Mouse (Mus musculus) megakaryocyte-erythroid progenitor cell, adult 5-6 weeks (primary cell): ENCODE measurements at regions not wholly inside any gene's neighbourhood (a gene's known extent, or its start where the extent isn't known, plus 50 kb on each side); places are given as distances from the start of the nearest gene placed in this dataset.

ENCODE experiments used
- ATAC-seq: replicated peaks from 2 replicates; pipeline ENCODE4 v1.8.0; 2016; ENCODE audit warnings: mild to moderate bottlenecking, inconsistent platforms; ENCODE audit not compliant: severe bottlenecking, poor library complexity, low FRiP score, low TSS enrichment

DNA sequence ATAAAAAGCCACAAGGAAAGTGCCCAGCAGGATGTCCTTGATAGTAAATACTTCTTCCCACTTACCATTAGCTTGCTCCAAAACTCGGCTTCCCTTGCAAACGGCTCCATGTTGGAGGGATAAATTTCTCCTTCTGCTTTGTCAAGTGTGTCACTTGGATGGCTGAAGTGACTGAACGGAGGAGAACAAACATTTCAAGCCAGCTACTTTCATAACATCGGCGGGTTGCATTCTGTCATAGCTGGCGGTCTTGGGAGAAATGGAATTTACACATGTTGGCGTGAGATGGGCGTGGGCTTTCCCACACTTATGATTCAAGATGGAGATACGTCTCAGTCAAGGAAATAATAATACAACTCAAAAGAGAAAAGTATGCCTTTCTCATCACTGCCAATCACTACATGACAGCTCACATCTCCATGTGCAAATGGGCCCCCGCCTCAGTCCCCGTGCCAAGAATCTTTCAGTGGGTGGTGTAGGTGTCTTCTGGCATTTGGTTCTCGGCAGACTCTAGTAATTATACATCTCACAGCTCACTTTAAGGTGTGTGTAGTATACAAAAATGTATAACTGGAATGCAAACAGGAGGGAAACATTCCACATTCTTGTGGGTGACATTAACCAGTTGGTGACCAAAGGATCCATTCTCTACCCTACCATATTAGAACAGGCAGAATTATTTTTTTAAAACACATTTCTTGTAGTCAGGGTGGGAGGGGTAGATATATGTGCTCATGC is 141.4 kb upstream of the Sash1 start:
- no peak for ATAC-seq

DNA sequence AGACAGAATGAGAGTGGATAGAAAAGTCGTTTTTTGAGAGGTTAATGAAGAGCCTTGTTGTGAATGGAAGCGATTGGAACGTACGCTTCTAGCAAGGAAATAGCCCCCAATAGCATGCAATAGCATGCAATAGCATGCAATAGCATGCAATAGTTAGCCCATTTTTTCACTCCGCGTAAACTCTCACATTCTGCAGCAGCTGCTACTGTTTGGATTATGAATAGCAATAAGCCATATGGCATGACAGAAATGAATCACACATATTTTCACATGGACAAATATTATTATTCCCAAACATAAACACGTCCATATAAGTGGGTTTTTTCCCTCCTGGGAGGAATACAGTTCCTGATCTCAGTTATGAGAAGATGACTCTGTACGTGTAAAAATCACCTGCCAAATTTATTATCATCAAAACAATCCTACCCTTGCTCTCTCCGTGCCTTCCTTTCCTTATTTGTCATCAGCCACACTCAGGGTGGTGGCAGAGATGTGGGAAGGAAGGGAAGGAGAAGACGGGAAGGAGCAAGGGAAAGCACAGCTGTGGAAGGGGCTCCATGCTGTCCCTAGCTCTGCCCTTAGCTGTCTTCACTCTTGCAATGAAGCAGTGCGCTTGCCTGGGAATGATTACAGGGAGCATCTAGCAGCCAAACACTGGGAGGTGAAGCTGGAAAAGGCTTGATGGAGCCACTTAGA is 129.1 kb upstream of the Sash1 start:
- ATAC-seq: no peak

DNA sequence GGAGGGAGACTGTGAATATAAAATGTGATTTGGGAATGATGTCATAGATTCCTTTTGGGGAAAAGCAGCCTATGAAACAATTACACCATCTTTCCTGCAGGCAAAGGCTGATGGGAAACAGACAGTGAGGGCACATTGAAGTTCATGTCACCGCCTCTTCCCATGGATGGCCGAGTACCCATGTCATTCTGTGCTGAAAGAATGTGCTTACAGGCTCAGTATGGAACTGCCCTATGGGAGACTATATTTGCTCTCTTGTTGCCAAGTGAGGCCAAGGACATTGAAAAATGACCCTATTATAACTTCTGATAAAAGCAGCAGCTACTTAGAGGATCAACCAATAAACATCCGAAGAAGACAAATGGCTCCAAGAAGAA is 127.7 kb upstream of the Sash1 start:
- no peak for ATAC-seq

DNA sequence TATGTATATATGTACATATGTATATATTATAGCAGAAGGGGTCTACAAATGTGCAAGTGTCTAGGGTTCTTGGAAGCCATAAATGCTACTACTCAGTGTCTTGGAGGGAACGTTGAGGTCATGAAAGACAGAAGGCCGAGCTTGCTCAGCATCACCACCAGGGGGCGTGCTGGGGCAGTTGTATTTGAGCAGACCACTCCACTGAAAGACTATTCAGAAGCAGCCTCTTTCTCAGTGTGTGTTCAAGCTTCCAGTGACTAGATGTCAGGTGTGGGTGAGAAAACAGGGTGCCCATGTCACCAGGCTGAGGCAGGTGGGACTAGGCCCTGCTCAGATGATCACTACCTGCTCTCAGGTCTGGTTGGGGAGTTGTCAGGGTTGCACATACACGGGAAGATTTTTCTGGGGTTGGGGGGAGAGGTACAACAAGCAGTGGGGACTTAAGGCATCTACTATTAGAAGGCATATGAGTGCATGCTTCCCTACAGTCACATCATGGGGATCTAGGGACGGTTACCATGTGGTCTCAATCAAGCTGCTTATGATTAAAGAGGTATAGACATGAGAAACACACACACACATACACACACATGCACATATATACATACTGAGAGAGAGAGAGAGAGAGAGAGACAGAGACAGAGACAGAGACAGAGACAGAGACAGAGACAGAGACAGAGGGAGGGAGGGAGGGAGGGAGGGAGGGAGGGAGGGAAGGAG is 127.1 kb upstream of the Sash1 start:
- ATAC-seq: peak; percentile 75; the same call in 1 of the 2 replicates

DNA sequence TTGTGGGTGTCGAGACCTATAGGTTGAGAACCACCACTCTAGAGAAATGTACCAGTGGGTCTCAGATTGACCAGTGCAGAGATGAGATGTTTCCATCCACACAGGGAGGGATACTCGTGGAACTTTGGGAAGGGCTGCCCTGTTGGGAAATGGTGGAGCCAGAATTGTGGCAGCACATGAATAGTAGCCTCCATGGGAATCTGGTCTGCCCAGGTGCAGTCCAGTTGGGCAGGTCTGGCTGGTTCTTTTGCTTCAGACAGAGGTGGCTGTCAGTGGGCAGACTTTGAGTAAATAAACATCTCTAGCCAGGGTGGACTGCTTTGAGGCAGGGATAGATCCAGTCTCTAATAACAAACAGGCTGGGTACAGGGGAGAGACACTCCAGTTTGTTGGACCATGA is 126.0 kb upstream of the Sash1 start:
- no peak for ATAC-seq

DNA sequence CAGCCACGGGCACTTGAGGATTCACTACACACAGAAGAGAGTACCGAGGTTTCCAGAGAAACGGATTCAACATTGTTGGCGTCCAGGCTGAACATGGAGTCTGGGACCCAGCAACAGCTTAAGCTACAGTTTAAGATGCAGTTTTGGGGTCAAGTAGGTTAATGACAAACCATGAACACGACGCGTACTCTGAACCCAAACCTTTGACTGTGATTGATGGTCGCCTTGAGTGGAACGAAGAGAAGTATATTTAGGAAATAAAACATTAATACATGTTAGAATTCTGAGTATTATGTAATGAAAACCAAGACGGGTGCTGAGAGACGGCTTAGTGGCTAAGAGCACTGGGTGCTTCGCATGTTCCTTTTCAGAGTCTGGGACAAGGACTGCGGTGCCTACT is 124.3 kb upstream of the Sash1 start:
- ATAC-seq: no peak

DNA sequence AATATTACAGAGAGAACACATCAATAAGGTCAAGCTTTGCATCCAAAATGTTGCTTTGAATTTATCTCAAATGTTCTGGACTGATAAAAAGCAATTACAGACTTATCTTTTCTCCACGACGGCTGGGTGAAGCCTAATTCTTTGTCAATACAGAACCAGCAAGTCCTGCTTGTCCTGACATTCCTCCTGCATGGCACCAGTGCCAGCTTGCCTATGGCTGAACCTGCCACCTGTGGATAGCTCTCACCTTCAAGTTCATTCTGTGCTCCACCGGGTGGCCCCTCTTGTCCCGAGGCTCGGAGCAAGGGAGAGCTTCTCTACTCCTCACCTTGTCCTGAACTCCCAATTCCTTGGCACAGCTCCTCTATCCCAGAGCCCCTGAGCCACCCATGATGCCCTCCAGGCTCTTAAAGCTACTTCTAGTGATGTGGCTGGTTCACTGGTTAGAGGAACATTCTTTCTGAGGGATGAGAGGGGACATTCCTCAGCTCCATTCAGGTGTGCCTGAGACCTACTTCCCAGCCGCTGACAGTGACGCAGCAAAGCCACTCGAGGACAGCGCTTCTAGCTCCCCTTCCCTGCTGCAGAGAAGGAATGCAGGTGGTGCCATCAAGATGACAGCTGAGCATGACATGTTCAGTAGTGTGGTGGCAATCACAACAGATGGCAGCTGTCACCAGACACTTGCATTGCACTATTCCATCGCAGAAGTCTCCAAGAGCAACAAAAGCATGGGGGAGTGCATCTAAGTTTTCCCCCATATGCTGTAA is 119.5 kb upstream of the Sash1 start:
- ATAC-seq: no peak

DNA sequence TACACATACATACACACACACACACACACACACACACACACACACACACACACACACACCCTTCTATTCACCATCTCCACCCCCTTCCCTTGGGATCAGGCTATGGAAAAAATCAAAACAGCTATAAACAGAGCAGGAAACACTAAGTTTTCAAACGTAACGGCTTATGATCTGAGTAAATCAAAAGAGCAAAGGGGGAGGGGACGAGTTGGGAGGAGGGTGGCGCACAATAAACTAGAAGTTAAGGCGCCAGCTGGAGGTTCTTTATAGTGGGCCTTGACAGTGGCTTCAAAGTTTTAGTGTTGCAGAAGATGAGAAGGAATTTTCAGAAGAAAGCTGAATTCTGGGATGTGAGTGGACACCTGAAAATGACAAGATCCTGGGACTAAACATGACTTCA is 116.4 kb upstream of the Sash1 start:
- no peak for ATAC-seq

DNA sequence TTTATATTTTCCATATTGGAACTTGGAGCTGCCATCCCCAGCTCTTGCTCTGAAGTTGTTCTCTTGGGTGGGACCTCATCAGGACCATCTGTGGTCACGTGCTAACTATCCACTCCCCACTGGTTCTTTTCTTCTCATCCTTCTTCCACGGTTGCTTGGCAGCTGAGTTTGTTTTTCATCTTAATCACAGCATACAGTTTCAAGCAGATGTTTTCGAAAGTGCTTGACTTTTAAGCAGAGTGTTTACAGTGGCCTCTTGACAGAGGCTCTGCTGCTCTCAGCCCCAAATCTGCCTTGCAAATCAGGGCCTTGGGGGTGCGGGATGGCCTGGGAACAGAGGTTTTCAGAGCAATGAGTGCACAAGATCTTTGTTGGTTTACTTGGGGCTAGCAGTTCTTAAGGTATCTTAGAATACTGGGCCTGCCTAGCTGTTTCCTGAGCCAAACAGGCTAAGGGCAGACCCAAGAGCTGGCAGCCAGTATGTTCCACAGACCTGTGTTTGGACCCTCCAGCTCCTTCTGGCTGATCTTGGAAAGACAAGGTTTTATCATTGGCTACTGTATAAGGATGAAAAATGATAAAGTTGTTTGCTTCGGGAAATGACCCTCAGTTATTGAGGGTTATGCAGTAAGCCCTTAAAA is 113.0 kb upstream of the Sash1 start:
- no peak for ATAC-seq

DNA sequence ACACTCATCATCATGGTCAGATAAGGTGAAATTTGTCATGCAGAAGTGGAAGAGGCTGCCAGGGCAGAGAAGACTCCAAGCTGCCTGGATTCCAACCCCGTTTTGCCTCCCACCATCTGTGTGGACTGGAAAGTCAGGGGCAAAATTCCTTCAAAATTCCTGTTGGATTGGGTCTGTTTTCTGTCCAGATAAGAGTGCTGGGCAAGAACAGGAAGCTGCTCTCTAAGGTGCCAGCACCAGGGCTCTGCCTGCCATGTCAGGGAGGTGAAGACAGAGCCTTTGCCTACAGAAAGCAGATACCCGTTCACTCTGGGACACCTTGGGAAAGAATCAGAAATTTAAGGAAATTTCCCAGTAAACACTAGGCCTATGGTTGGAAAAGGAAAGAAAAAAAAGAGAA is 112.5 kb upstream of the Sash1 start:
- no peak for ATAC-seq

DNA sequence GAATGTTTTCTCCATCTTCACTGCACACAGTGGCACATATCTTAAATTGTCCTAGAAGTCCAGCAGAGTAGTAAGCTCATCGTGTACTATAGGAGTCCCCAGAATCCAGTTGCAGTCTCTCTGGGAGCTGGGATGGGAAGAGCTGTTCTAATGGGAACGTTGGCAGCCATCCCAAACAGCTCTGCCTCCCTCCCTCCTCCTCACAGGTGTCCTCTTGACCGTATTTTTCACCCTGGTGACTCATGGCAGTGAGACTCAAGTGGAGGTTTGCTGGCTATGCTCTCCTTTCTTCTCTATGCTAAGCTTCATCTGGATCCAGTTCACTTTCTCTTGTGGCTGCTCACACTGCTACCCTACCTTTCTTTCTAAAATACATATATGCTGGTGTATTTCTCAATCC is 109.2 kb upstream of the Sash1 start:
- ATAC-seq: no peak

DNA sequence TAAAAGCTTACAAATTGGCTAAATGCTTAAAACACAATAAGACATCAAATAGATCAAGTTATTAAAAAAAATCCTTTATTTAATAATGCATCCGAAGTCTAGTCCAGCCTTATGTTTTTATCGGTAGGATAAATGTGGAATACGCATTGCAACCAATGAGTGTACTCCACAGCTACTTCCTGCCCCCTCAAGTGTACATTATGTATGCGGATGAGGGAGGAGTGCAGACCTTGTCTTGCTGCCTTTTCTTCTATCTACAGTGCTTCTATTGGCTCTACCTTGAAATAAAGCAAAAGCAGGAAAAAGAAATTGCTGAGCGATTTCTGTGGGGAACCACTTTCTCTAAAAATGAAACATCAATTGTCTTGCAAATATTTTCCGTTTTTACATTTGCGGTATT is 100.5 kb upstream of the Sash1 start:
- no peak for ATAC-seq

DNA sequence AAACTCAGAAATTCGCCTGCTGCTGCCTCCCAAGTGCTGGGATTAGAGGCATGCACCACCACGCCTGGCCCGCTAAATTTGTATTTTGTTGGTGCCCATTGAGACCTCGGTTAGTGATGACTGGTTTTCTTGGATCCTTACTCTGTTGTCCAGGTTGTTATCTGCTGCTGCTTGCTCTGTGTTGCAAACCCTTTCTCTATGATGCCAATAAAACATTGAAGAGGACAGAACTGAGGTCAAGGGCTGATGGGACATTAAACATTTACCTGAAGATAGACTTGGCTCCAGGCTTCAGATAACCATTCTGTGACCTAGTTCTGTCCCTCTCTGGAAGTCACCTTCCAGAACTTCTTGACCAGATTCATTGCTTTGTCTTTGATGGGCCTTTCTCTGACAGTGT is 97.5 kb upstream of the Sash1 start:
- no peak for ATAC-seq

DNA sequence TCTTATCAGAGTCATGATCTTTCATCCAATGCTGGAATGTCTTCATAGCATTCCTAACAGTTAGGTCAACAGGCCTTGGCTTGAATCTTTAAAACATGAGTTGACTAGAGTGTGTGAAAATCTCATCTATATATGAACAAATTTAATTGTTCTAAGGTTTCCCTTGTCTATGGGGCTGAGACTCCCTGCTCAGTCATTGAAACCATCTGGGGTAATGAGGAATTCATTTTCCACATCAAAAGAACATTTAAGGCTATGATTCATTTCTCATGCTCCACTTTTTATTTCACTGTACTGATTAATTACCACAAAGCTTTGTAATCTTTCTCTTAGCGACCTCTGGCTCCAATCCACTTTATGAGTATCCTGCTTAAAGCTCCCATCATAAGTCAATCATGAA is 94.7 kb upstream of the Sash1 start:
- ATAC-seq: no peak

DNA sequence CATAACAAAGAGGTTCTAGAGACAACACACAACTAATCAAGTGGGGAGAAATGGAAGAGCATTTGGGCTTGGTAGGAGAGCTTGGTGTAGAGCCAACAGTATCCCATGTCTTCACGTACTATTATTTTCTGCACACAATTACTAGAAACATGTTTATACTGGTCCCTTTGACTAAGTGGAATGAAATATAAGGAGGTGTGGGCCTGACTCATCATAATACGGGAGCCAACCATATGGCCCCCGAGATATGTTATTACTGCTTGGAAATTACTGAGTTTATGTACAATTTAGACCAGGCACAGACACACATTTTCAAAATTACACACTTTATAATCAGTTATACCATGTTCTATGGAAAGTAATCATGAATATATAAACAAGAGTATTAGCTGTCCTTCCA is 92.7 kb upstream of the Sash1 start:
- no peak for ATAC-seq

DNA sequence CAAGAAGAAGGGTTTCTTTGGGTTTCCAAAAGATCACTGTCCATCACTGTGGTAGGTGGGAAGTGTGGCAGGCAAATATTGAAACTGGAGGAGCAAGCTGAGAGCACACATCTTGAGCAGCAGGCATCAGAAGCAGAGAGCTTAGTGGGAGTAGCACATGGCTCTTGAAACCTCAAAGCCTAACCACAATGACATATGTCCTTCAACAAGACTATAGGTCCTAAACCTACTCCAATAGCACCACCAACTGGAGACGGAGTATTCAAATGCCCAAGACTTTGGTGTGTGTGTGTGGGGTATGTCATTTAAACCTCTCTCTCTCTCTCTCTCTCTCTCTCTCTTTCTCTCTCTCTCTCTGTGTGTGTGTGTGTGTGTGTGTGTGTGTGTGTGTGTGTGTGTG is 88.1 kb upstream of the Sash1 start:
- peak; percentile 81 for ATAC-seq

DNA sequence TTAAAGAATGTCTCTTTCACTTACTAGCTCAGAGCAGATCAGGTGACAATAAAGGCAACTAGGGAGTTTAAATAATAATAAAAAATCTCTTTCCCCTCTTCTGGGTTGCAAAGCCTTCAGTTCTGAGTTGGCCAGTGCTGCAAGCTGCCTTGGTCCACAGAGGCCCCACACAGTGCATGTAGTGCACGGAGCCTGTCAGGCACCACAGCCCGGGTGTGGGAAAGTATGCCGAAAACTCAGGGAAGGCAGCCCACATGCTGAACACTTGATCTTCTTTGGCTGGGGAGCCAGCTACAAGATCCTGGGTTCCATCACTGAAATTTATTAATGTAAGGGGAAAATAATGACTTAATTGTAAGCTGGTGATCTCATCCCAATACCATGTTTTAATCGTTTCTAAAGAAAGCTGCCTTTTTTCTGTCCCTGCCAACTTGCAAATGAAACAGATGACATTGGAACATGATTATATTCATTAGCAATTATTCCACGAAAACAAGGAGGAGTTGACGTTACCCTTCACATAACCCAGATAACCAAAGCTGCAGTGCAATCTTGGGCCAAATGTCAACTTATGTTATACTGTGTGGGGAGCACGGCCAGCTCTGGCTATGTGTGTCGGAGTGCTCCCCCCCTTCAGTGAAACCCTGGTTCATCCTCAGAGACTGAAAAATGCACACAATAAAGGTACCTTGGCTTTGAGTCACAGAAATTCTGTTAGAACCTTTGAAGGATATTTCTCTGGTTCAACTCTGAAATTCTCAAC is 87.1 kb upstream of the Sash1 start:
- no peak for ATAC-seq

DNA sequence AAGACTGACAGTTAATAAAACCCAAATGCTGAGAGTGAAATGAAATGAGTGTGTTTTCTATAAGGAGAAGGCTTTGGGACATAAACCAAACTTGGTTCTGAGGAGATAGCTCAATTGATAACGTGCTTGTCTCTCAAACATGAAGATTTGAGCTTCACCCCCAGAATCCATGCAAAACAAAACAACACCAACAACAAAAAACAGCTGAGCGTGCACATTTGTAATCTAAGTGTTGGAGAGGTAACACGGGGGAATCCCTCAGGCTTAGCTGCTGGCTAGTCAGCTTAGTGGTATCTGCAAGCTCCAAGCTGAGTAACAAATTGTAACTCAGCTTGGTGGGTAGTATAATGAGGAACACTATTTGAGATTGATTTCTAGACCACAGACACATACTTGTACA is 84.9 kb upstream of the Sash1 start:
- ATAC-seq: no peak

DNA sequence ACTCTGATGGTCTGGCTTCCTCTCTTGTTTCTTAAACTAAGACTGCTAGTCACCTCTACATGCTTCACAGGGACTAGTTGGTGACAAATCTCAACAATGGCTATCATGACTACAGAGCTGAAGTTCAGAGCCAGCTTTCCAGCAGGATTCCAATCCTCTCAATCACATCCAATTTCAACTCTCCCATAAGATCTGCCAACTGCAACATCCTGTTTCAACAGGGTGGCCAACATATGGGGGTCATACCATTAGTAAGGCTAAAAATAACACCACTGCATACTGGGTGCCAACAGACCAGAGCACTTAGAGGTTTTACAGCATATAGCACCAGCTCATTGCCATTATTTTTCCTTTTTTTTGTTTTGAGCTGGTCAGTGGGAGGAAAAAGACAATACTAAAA is 83.7 kb upstream of the Sash1 start:
- ATAC-seq: no peak
